Mouse (Mus musculus) stomach, postnatal 0 days (tissue): ENCODE results near the gene Hmx1. TPM values are rescaled to one million over a fixed set of nuclear protein-coding genes. Genes with fewer than 3 reads are reported as not detected.

Source experiments
- ATAC-seq: fragments of 200-750 bp; cut with Nextera tagmentation; 2 replicates; pipeline ENCODE4 v1.8.0; 2017; ENCODE audit not compliant: low FRiP score, low TSS enrichment
- DNase-seq: peaks from one replicate; pipeline ENCODE4 v3.0.0-alpha.2; 2016; ENCODE audit warnings: low spot score
- H3K27ac ChIP-seq: fragments of 300-500 bp; sonication (generic); replicated peaks from 2 replicates; pipeline ENCODE4 v1.5.1; 2014; ENCODE audit warnings: mild to moderate bottlenecking, control low read depth
- H3K27me3 ChIP-seq: fragments of 300-500 bp; sonication (generic); 2 replicates; pipeline ENCODE4 v1.6.1; 2014; ENCODE audit warnings: low read length; ENCODE audit not compliant: control insufficient read depth, insufficient read depth
- H3K36me3 ChIP-seq: fragments of 300-500 bp; sonication (generic); 2 replicates; pipeline ENCODE4 v1.6.1; 2014; ENCODE audit warnings: low read length, mixed read lengths; ENCODE audit not compliant: control insufficient read depth, insufficient read depth
- H3K4me1 ChIP-seq: fragments of 300-500 bp; sonication (generic); replicated peaks from 2 replicates; pipeline ENCODE4 v1.6.1; 2014; ENCODE audit warnings: antibody characterized with exemption; ENCODE audit not compliant: control insufficient read depth, insufficient read depth
- H3K4me2 ChIP-seq: fragments of 300-500 bp; sonication (generic); replicated peaks from 2 replicates; pipeline ENCODE4 v1.6.1; 2014; ENCODE audit warnings: low read depth, mild to moderate bottlenecking, control low read depth, moderate library complexity
- H3K4me3 ChIP-seq: fragments of 300-500 bp; sonication (generic); 2 replicates; pipeline ENCODE4 v1.5.1; 2014; ENCODE audit warnings: low read depth, low read length, control low read depth
- H3K9ac ChIP-seq: fragments of 300-500 bp; sonication (generic); 2 replicates; pipeline ENCODE4 v1.6.1; 2014; ENCODE audit warnings: mild to moderate bottlenecking, low read length, control low read depth, mixed read lengths
- H3K9me3 ChIP-seq: fragments of 300-500 bp; sonication (generic); 2 replicates; pipeline ENCODE4 v1.6.1; 2016; ENCODE audit warnings: low read length; ENCODE audit not compliant: control insufficient read depth
- CTCF ChIP-seq: IDR thresholded peaks from 2 replicates; pipeline ENCODE4 v1.5.1; 2016; ENCODE audit warnings: antibody characterized with exemption, low read depth, mild to moderate bottlenecking, moderate library complexity
- EP300 ChIP-seq: optimal IDR thresholded peaks from 2 replicates; pipeline ENCODE3; 2016; ENCODE audit warnings: antibody characterized with exemption
- WGBS: fragments of 180-500 bp; shearing (Covaris S2); extraction: QIAGEN DNeasy Blood & Tissue Kit; methylation state at CpG from one replicate; pipeline ENCODE4 v1.1.7; 2014; 5-methylcytosine and 5-hydroxymethylcytosine counted together
- polyA plus RNA-seq: library from polyadenylated mRNA; unstranded; fragments of >200 nt; fragmentation: Nextera tagmentation; extraction: Ambion mirVana; gene quantifications from 2 replicates; pipeline ENCODE4 v1.2.1, GENCODE M21; 2015

Hmx1 gene
- polyA plus RNA-seq, 1 experiment from 2014 or later: not detected

DNA sequence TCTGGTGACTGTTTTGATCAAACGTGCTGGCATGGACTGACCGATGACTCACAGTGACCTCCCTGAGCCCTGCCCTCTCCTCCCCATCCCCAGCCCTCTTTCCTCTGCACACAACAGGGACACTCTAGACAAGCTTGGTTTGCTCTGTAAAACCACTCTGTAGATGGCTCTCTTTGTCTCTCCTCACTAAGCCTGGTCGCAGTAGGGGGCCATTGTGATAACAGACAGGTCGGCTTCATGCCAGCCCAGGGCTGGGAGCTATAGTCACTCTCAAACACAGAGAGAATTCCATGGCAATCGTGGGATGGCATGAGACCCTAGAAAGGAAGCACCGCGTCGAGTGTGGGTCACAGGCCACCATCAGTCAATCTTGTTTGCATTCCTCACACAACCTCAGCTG lies 51.6 kb downstream of the Hmx1 start:
- TF ChIP-seq EP300 (no peak), CTCF (no peak)
- no peak for DNase-seq
- WGBS: 39% methylated on average over 8 of the region's 8 CpGs
- Histone ChIP-seq H3K4me2 (no peak overlapping the region), H3K4me3 (no peak overlapping the region), H3K4me1 (no peaks in the 10 kb centered on the region), H3K27me3 (no peaks in the 10 kb centered on the region), H3K36me3 (no peaks in the 10 kb centered on the region), H3K27ac (no peak overlapping the region), H3K9ac (no peak overlapping the region), H3K9me3 (no peaks in the 10 kb centered on the region)
- ATAC-seq: no peak

GRCm38 (mm10) chr5:35441411-35441810 lies 52.5 kb downstream of the Hmx1 start:
- Histone ChIP-seq H3K27me3 (no peaks in the 10 kb centered on the region), H3K9ac (no peak overlapping the region), H3K4me2 (no peak overlapping the region), H3K4me3 (no peak overlapping the region), H3K27ac (no peak overlapping the region), H3K9me3 (no peaks in the 10 kb centered on the region), H3K36me3 (no peaks in the 10 kb centered on the region), H3K4me1 (no peaks in the 10 kb centered on the region)
- TF ChIP-seq EP300 (no peak), CTCF (no peak)
- DNase-seq (no peak), ATAC-seq (no peak)
- WGBS: 62% methylated on average over 9 of the region's 9 CpGs

DNA sequence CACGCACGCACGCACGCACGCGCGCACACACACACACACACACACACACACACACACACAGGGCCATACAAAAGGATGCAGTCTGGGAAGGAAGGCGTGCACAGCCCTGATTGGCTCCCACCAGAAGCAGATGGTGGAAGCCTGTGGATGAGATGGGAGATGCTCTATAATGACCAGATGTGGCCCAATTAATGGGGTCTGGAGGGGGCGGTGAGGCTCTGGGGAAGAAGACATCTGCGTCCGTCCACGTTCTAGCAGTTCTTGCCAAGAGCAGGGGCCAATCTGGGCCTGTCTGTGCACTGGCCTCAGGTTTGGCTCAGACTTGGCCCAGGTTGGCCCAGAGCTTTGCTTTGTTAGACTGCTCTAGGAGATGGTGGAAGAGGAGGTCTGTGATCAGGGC lies 55.8 kb downstream of the Hmx1 start:
- no peaks in the 10 kb centered on the region for H3K9me3 ChIP-seq
- no peak for DNase-seq
- no peaks in the 10 kb centered on the region for H3K36me3 ChIP-seq
- no peak overlapping the region for H3K4me2 ChIP-seq
- no peak overlapping the region for H3K27ac ChIP-seq
- H3K27me3 ChIP-seq: no peaks in the 10 kb centered on the region; the same call in 1 of the 2 replicates
- no peak overlapping the region for H3K9ac ChIP-seq
- no peak overlapping the region for H3K4me3 ChIP-seq
- 84% methylated on average over 12 of the region's 12 CpGs for WGBS
- no peak for ATAC-seq
- TF ChIP-seq CTCF: no peak
- TF ChIP-seq EP300: no peak
- H3K4me1 ChIP-seq: no peaks in the 10 kb centered on the region

DNA sequence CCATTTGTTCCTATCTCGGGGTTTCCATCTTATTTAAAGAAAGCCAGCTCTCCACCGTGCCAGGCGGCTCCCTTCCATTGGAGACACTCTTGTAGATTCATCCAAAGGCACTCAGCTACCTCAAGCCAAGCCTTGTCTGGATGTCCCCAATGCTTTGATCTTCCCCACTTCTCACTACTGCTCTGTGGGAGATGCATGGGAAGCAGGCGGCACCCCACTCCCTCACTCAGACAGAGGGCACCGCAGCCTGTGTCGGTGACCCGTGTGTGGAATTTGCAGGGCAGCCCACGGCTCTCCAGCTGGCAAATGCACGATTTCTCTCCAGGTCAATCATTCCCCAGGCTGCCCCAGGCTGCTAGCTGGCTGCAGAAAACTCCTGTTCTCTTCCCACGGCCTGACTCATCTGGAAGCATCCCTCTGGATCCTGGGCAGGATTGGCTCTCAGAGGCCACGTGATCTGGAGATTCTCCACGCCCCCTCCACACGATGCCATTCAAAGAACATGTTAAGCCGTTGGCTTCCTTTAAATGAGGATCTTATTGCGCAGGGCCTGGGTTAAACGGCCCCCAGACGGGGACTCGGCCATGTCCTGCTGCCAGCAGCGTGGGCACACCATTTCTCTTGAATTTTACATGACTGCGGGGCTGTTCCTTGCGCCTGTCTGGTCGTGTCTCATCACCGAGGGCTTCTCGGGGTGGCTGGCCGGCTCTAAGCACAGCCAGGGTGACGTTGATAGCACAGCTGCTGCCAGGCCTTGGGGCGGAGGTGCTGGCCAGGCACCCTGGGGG lies 58.9 kb downstream of the Hmx1 start:
- Histone ChIP-seq H3K36me3 (no peaks in the 10 kb centered on the region), H3K9me3 (no peaks in the 10 kb centered on the region), H3K4me3 (no peak overlapping the region), H3K4me2 (peak overlapping the region; percentile 11; the same call in 1 of the 2 replicates), H3K27ac (no peak overlapping the region), H3K4me1 (no peaks in the 10 kb centered on the region), H3K27me3 (no peaks in the 10 kb centered on the region; the same call in 1 of the 2 replicates), H3K9ac (no peak overlapping the region)
- ATAC-seq (peak; percentile 62; the same call in 1 of the 2 replicates), DNase-seq (peak; percentile 30)
- WGBS: 18% methylated on average over 27 of the region's 27 CpGs
- TF ChIP-seq CTCF: no peak

Other genes with a start within 250 kb of the Hmx1 start
- gene Adra2c, start 110.8 kb upstream of the Hmx1 start, polyA plus RNA-seq: not detected in 2 replicates
- 10.5 and 11.0 TPM in 2 replicates for gene Cpz, start 136.6 kb downstream of the Hmx1 start, polyA plus RNA-seq
- gene Trmt44, start 186.0 kb downstream of the Hmx1 start, polyA plus RNA-seq: 2.9 and 3.2 TPM in 2 replicates
- 9.0 and 9.6 TPM in 2 replicates for gene Acox3, start 193.9 kb downstream of the Hmx1 start, polyA plus RNA-seq